Mouse (Mus musculus) spleen, adult 2 months (tissue): ENCODE data around the gene Eno2. TPM values are rescaled to one million over a fixed set of nuclear protein-coding genes. Genes with fewer than 3 reads are reported as not detected.
A peak's percentile ranks its signal among the peaks of the same experiment; 100 is the strongest.

Experiments
- DNase-seq, 2 experiments: peaks; one replicate each; pipeline versions ENCODE4 v3.0.0 to v3.0.0-alpha.2; 2012 to 2021; ENCODE audit warnings: low spot score in 2 of 2, low read depth in 1 of 2
- H3K27ac ChIP-seq: fragments of 200-500 bp; 2 replicates; pipeline ENCODE4 v1.5.1; 2012; ENCODE audit warnings: low read length, inconsistent platforms; ENCODE audit not compliant: insufficient read depth
- H3K27me3 ChIP-seq: fragments of 200-500 bp; 2 replicates; pipeline ENCODE4 v1.6.1; 2012; ENCODE audit warnings: mild to moderate bottlenecking, moderate library complexity, low read length, inconsistent platforms; ENCODE audit not compliant: control insufficient read depth, insufficient read depth
- H3K36me3 ChIP-seq: fragments of 200-500 bp; 2 replicates; pipeline ENCODE4 v1.6.1; 2012; ENCODE audit warnings: mild to moderate bottlenecking, low read length, inconsistent platforms; ENCODE audit not compliant: control insufficient read depth, insufficient read depth
- H3K4me1 ChIP-seq: fragments of 200-500 bp; 2 replicates; pipeline ENCODE4 v1.6.1; 2011; ENCODE audit warnings: inconsistent platforms; ENCODE audit not compliant: control insufficient read depth, insufficient read depth, insufficient read length
- H3K4me3 ChIP-seq: fragments of 200-500 bp; 2 replicates; pipeline ENCODE4 v1.5.1; 2011; ENCODE audit warnings: mild to moderate bottlenecking, inconsistent platforms; ENCODE audit not compliant: insufficient read depth, insufficient read length; ENCODE audit errors: extremely low read depth
- CTCF ChIP-seq: fragments of 200-500 bp; IDR thresholded peaks from 2 replicates; pipeline ENCODE4 v1.5.1; 2011; ENCODE audit warnings: mild to moderate bottlenecking, inconsistent platforms; ENCODE audit not compliant: insufficient read depth, insufficient read length, insufficient replicate concordance; ENCODE audit errors: extremely low read depth
- POLR2A ChIP-seq: fragments of 200-500 bp; IDR thresholded peaks from 2 replicates; pipeline ENCODE4 v1.6.1; 2011; ENCODE audit warnings: low read depth, low read length, inconsistent platforms
- WGBS: fragments of 180-500 bp; shearing (Covaris S2); methylation state at CpG from one replicate; pipeline ENCODE4 v1.1.7; 2018; 5-methylcytosine and 5-hydroxymethylcytosine counted together
- polyA plus RNA-seq: library from polyadenylated mRNA; depleted of rRNA; stranded (reverse); fragments of >200 nt; gene quantifications from 2 replicates; pipeline ENCODE4 v1.2.3, GENCODE M21; 2012; rRNA removed

The Eno2 gene
- polyA plus RNA-seq, 1 experiment = 3.2 TPM

- H3K4me1 ChIP-seq = peaks cover 7% of the 10 kb centered on the region; the same call in 1 of the 2 replicates
- H3K27me3 ChIP-seq = no peaks in the 10 kb centered on the region
- peak within 1 kb of the TSS; percentile 83 for H3K27ac ChIP-seq
- peaks cover 20% of the 10 kb centered on the region for H3K36me3 ChIP-seq
- peak; percentile 96 to 98 for DNase-seq
- 0 out of 2 replicates have a peak, but pooled peaks have one; percentile 33 for TF ChIP-seq POLR2A
- TF ChIP-seq CTCF = no peak
- H3K4me3 ChIP-seq = peak within 1 kb of the TSS; percentile 93
- under 1% methylated on average over 76 of the region's 76 CpGs for WGBS
Measured at GRCm38 (mm10) chr6:124711824-124712782, 57.4 kb downstream of the Eno2 start, which contains the start of the genes Emg1 and Phb2. Emg1 (minus strand) TSS chr6:124712178. Phb2 (plus strand) TSS chr6:124712336.

Other genes with a start within 250 kb of the Eno2 start
- gene C1s1, start 227.3 kb downstream of the Eno2 start, polyA plus RNA-seq = 30.0 and 39.4 TPM in 2 replicates
- 0.05 TPM in 1 of 2 replicates, not detected in the other for gene C1rb, start 199.4 kb downstream of the Eno2 start, polyA plus RNA-seq
- 0.04 and 0.07 TPM in 2 replicates for gene C1s2, start 133.6 kb downstream of the Eno2 start, polyA plus RNA-seq
- gene Lpcat3, start 106.6 kb downstream of the Eno2 start, polyA plus RNA-seq = 65.1 and 70.0 TPM in 2 replicates
- gene Emg1, start 57.5 kb downstream of the Eno2 start, polyA plus RNA-seq = 46.2 and 47.9 TPM in 2 replicates
- 96.5 and 103 TPM in 2 replicates for gene Phb2, start 57.3 kb downstream of the Eno2 start, polyA plus RNA-seq
- 281 and 332 TPM in 2 replicates for gene Ptpn6, start 31.0 kb downstream of the Eno2 start, polyA plus RNA-seq
- 209 and 225 TPM in 2 replicates for gene Grcc10, start 28.3 kb downstream of the Eno2 start, polyA plus RNA-seq
- gene Gm45234, start 13.7 kb downstream of the Eno2 start, polyA plus RNA-seq = not detected in 2 replicates
- 37.4 and 41.3 TPM in 2 replicates for gene Atn1, start 13.1 kb downstream of the Eno2 start, polyA plus RNA-seq
- 1.2 and 1.8 TPM in 2 replicates for gene Lrrc23, start 10.1 kb upstream of the Eno2 start, polyA plus RNA-seq
- gene Spsb2, start 39.0 kb upstream of the Eno2 start, polyA plus RNA-seq = 10.3 and 13.5 TPM in 2 replicates
- 74.7 and 89.3 TPM in 2 replicates for gene Tpi1, start 44.6 kb upstream of the Eno2 start, polyA plus RNA-seq
- 53.8 and 65.3 TPM in 2 replicates for gene Usp5, start 59.8 kb upstream of the Eno2 start, polyA plus RNA-seq
- 30.4 and 39.0 TPM in 2 replicates for gene Cdca3, start 59.9 kb upstream of the Eno2 start, polyA plus RNA-seq
- 0.13 and 0.37 TPM in 2 replicates for gene Gnb3, start 70.6 kb upstream of the Eno2 start, polyA plus RNA-seq
- 9.3 and 10.8 TPM in 2 replicates for gene P3h3, start 88.1 kb upstream of the Eno2 start, polyA plus RNA-seq
- 2.7 and 3.0 TPM in 2 replicates for gene Gpr162, start 94.3 kb upstream of the Eno2 start, polyA plus RNA-seq
- 34.2 and 35.9 TPM in 2 replicates for gene Cd4, start 118.5 kb upstream of the Eno2 start, polyA plus RNA-seq
- 10.9 and 18.2 TPM in 2 replicates for gene Lag3, start 142.0 kb upstream of the Eno2 start, polyA plus RNA-seq
- 450 and 549 TPM in 2 replicates for gene Ptms, start 150.4 kb upstream of the Eno2 start, polyA plus RNA-seq
- 125 and 140 TPM in 2 replicates for gene Mlf2, start 161.7 kb upstream of the Eno2 start, polyA plus RNA-seq
- gene Cops7a, start 195.9 kb upstream of the Eno2 start, polyA plus RNA-seq = 106 and 116 TPM in 2 replicates
- 3.4 and 5.4 TPM in 2 replicates for gene Pianp, start 227.0 kb upstream of the Eno2 start, polyA plus RNA-seq
- 52.2 and 54.3 TPM in 2 replicates for gene Zfp384, start 239.5 kb upstream of the Eno2 start, polyA plus RNA-seq